Mouse (Mus musculus) cortical plate, adult 2 months (tissue): ENCODE measurements around the gene Xlr4c.

ENCODE experiments used
- CTCF ChIP-seq: fragments of 200-500 bp; IDR thresholded peaks from 2 replicates; pipeline ENCODE4 v1.5.1; 2011; ENCODE audit warnings: mild to moderate bottlenecking, control low read depth, low read length; ENCODE audit not compliant: insufficient read depth; ENCODE audit errors: extremely low read depth
- POLR2A ChIP-seq: fragments of 200-500 bp; IDR thresholded peaks from 2 replicates; pipeline ENCODE4 v1.6.1; 2011; ENCODE audit warnings: mild to moderate bottlenecking, low read length, control low read depth; ENCODE audit not compliant: insufficient read depth; ENCODE audit errors: extremely low read depth

- no peak for TF ChIP-seq POLR2A
- TF ChIP-seq CTCF, result no peak
These were observed 17.6 kb downstream of the Xlr4c start for GRCm38 (mm10) chrX:73225365-73225764.
